Mouse (Mus musculus): ENCODE data around the gene Srsf3.
"Not testable (repeated sequence)": the region's sequence is repeated elsewhere in the genome, so short reads cannot be mapped to it uniquely, and the experiment has no call there.

The Srsf3 gene

GRCm38 (mm10) chr17:29032274-29033069 lies at the start of gene Srsf3:
TSS of gene Srsf3 (plus strand) at chr17:29032628.
- DNase-seq (ENCODE audit: low read depth, low spot score) = peak; percentile 98

- DNase-seq (ENCODE audit: low read depth, low spot score) = no peak
These were observed 47.6 kb upstream of the Srsf3 start for GRCm38 (mm10) chr17:28984724-28985420.

GRCm38 (mm10) chr17:28986833-28987232 lies 45.6 kb upstream of the Srsf3 start:
- DNase-seq (ENCODE audit: low read depth, low spot score) = peak; percentile 39

GRCm38 (mm10) chr17:28987713-28988112 lies 44.7 kb upstream of the Srsf3 start:
- DNase-seq (ENCODE audit: low read depth, low spot score) = peak; percentile 76

- no peak for DNase-seq (ENCODE audit: low read depth, low spot score)
These were observed 44.1 kb upstream of the Srsf3 start for GRCm38 (mm10) chr17:28988291-28988690.

- DNase-seq (ENCODE audit: low read depth, low spot score) = no peak
These were observed 43.4 kb upstream of the Srsf3 start for GRCm38 (mm10) chr17:28988996-28989395.

GRCm38 (mm10) chr17:28990060-28990459 lies 42.4 kb upstream of the Srsf3 start:
- no peak for DNase-seq (ENCODE audit: low read depth, low spot score)

- no peak for DNase-seq (ENCODE audit: low read depth, low spot score)
These were observed 41.1 kb upstream of the Srsf3 start for GRCm38 (mm10) chr17:28991286-28991685.

- DNase-seq (ENCODE audit: low read depth, low spot score) = no peak
These were observed 40.3 kb upstream of the Srsf3 start for GRCm38 (mm10) chr17:28992105-28992504.

- not testable (repeated sequence) for DNase-seq (ENCODE audit: low read depth, low spot score)
These were observed 39.4 kb upstream of the Srsf3 start for GRCm38 (mm10) chr17:28993004-28993403.

- DNase-seq (ENCODE audit: low read depth, low spot score) = no peak
These were observed 37.8 kb upstream of the Srsf3 start for GRCm38 (mm10) chr17:28994615-28995014.

- no peak for DNase-seq (ENCODE audit: low read depth, low spot score)
These were observed 32.0 kb upstream of the Srsf3 start for GRCm38 (mm10) chr17:29000465-29000864.

- peak; percentile 75 for DNase-seq (ENCODE audit: low read depth, low spot score)
These were observed 28.7 kb upstream of the Srsf3 start for GRCm38 (mm10) chr17:29003740-29004139.

GRCm38 (mm10) chr17:29005002-29005401 lies 27.4 kb upstream of the Srsf3 start:
- no peak for DNase-seq (ENCODE audit: low read depth, low spot score)

- peak; percentile 46 for DNase-seq (ENCODE audit: low read depth, low spot score)
These were observed 25.6 kb upstream of the Srsf3 start for GRCm38 (mm10) chr17:29006812-29007211.

- DNase-seq (ENCODE audit: low read depth, low spot score) = no peak
These were observed 25.2 kb upstream of the Srsf3 start for GRCm38 (mm10) chr17:29007243-29007640.

GRCm38 (mm10) chr17:29007641-29008325 lies 24.6 kb upstream of the Srsf3 start, which contains the start of gene Stk38:
TSS of gene Stk38 (minus strand) at chr17:29007995.
- peak; percentile 92 for DNase-seq (ENCODE audit: low read depth, low spot score)

GRCm38 (mm10) chr17:29008326-29008650 lies 24.1 kb upstream of the Srsf3 start:
- DNase-seq (ENCODE audit: low read depth, low spot score) = no peak

GRCm38 (mm10) chr17:29009181-29009580 lies 23.2 kb upstream of the Srsf3 start:
- no peak for DNase-seq (ENCODE audit: low read depth, low spot score)

GRCm38 (mm10) chr17:29014235-29014634 lies 18.2 kb upstream of the Srsf3 start:
- DNase-seq (ENCODE audit: low read depth, low spot score) = no peak

GRCm38 (mm10) chr17:29015638-29016037 lies 16.8 kb upstream of the Srsf3 start:
- DNase-seq (ENCODE audit: low read depth, low spot score) = peak; percentile 77

GRCm38 (mm10) chr17:29016705-29017104 lies 15.7 kb upstream of the Srsf3 start:
- DNase-seq (ENCODE audit: low read depth, low spot score) = no peak
